Mouse (Mus musculus): ENCODE measurements around the gene Atp11b. TPM values are rescaled to one million over a fixed set of nuclear protein-coding genes. Genes with fewer than 3 reads are reported as not detected.

The Atp11b gene
- polyA plus RNA-seq (2014; fragmentation: Nextera tagmentation; extraction: Ambion mirVana), result 25.6 and 26.3 TPM in 2 replicates

GRCm38 (mm10) chr3:35753825-35754767 is at the start of gene Atp11b:
TSS of gene Atp11b (plus strand) at chr3:35754106.
- Histone ChIP-seq H3K4me2 (ENCODE audit: low read length) (peak within 1 kb of the TSS; percentile 77), H3K27ac (replicated peaks in 1 of 2; ENCODE audit: control insufficient read depth in 1 of 2, insufficient read depth in 1 of 2, low read depth in 2 of 2, low read length in 2 of 2) (peak within 1 kb of the TSS; percentile 85 to 95), H3K27me3 (ENCODE audit: control insufficient read depth, insufficient read depth, low read length) (no peaks in the 10 kb centered on the region), H3K9ac (ENCODE audit: low read length) (peak within 1 kb of the TSS; percentile 95), H3K9me3 (ENCODE audit: control insufficient read depth, low read length) (no peaks in the 10 kb centered on the region), H3K36me3 (ENCODE audit: control insufficient read depth, insufficient read depth, low read length) (no peaks in the 10 kb centered on the region), H3K4me3 (ENCODE audit: control insufficient read depth in 1 of 2, insufficient read depth in 1 of 2, low read depth in 1 of 2, low read length in 2 of 2) (peak within 1 kb of the TSS; percentile 79 to 92), H3K4me1 (ENCODE audit: control insufficient read depth in 2 of 2, insufficient read depth in 2 of 2, low read length in 2 of 2) (peaks cover 0 to 8% of the 10 kb centered on the region in 2 experiments; a peak in 2 of 4 replicates)
- peak; percentile 93 for ATAC-seq (ENCODE audit: insufficient number of reproducible peaks, insufficient read depth, low FRiP score, low read depth)
- WGBS, result under 1% methylated on average over 77 of the region's 114 CpGs

GRCm38 (mm10) chr3:35704328-35704613 is 49.6 kb upstream of the Atp11b start:
- Histone ChIP-seq H3K4me1 (ENCODE audit: control insufficient read depth in 2 of 2, insufficient read depth in 2 of 2, low read length in 2 of 2) (no peaks in the 10 kb centered on the region), H3K27me3 (ENCODE audit: control insufficient read depth, insufficient read depth, low read length) (no peaks in the 10 kb centered on the region), H3K27ac (replicated peaks in 1 of 2; ENCODE audit: control insufficient read depth in 1 of 2, insufficient read depth in 1 of 2, low read depth in 2 of 2, low read length in 2 of 2) (no peak overlapping the region), H3K9me3 (ENCODE audit: control insufficient read depth, low read length) (no peaks in the 10 kb centered on the region), H3K4me3 (ENCODE audit: control insufficient read depth in 1 of 2, insufficient read depth in 1 of 2, low read depth in 1 of 2, low read length in 2 of 2) (no peak overlapping the region), H3K4me2 (ENCODE audit: low read length) (no peak overlapping the region), H3K9ac (ENCODE audit: low read length) (no peak overlapping the region), H3K36me3 (ENCODE audit: control insufficient read depth, insufficient read depth, low read length) (no peaks in the 10 kb centered on the region)
- ATAC-seq (ENCODE audit: insufficient number of reproducible peaks, insufficient read depth, low FRiP score, low read depth), result no peak
- WGBS, result 74% methylated on average over 4 of the region's 4 CpGs

GRCm38 (mm10) chr3:35719531-35720205 is 34.2 kb upstream of the Atp11b start:
- no peak for ATAC-seq (ENCODE audit: insufficient number of reproducible peaks, insufficient read depth, low FRiP score, low read depth)
- H3K4me1 ChIP-seq (ENCODE audit: control insufficient read depth in 2 of 2, insufficient read depth in 2 of 2, low read length in 2 of 2), result no peaks in the 10 kb centered on the region
- H3K4me2 ChIP-seq (ENCODE audit: low read length), result no peak overlapping the region
- no peak overlapping the region for H3K4me3 ChIP-seq (ENCODE audit: control insufficient read depth in 1 of 2, insufficient read depth in 1 of 2, low read depth in 1 of 2, low read length in 2 of 2)
- H3K9me3 ChIP-seq (ENCODE audit: control insufficient read depth, low read length), result no peaks in the 10 kb centered on the region
- H3K9ac ChIP-seq (ENCODE audit: low read length), result no peak overlapping the region
- WGBS, result 57% methylated on average over 8 of the region's 8 CpGs
- H3K36me3 ChIP-seq (ENCODE audit: control insufficient read depth, insufficient read depth, low read length), result no peaks in the 10 kb centered on the region
- no peaks in the 10 kb centered on the region for H3K27me3 ChIP-seq (ENCODE audit: control insufficient read depth, insufficient read depth, low read length)
- no peak overlapping the region for H3K27ac ChIP-seq (replicated peaks in 1 of 2; ENCODE audit: control insufficient read depth in 1 of 2, insufficient read depth in 1 of 2, low read depth in 2 of 2, low read length in 2 of 2)

DNA sequence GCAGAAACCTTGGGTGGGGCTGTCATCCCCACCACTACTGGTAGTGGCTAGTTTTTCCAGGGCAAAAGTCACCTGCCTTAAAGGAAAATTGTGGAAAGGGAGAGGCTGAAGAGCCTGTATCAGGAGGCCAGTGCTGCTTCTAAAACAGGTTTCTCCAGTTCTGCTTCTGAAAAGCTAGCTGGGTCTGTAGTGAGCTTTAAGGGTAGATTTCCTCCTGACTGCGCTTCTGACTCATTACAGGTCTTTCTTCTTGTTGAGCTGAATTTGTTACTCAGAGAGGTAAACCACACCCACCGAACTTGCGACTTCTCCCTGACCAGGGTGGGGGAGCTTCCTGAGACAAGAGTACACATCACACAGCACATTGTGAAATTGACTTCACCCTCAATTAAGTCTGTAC is 33.1 kb upstream of the Atp11b start:
- ATAC-seq (ENCODE audit: insufficient number of reproducible peaks, insufficient read depth, low FRiP score, low read depth), result no peak
- WGBS, result 60% methylated on average over 3 of the region's 3 CpGs
- Histone ChIP-seq H3K4me3 (ENCODE audit: control insufficient read depth in 1 of 2, insufficient read depth in 1 of 2, low read depth in 1 of 2, low read length in 2 of 2) (no peak overlapping the region), H3K27me3 (ENCODE audit: control insufficient read depth, insufficient read depth, low read length) (no peaks in the 10 kb centered on the region), H3K4me2 (ENCODE audit: low read length) (no peak overlapping the region), H3K9me3 (ENCODE audit: control insufficient read depth, low read length) (no peaks in the 10 kb centered on the region), H3K9ac (ENCODE audit: low read length) (no peak overlapping the region), H3K4me1 (ENCODE audit: control insufficient read depth in 2 of 2, insufficient read depth in 2 of 2, low read length in 2 of 2) (no peaks in the 10 kb centered on the region), H3K36me3 (ENCODE audit: control insufficient read depth, insufficient read depth, low read length) (no peaks in the 10 kb centered on the region), H3K27ac (replicated peaks in 1 of 2; ENCODE audit: control insufficient read depth in 1 of 2, insufficient read depth in 1 of 2, low read depth in 2 of 2, low read length in 2 of 2) (no peak overlapping the region)

DNA sequence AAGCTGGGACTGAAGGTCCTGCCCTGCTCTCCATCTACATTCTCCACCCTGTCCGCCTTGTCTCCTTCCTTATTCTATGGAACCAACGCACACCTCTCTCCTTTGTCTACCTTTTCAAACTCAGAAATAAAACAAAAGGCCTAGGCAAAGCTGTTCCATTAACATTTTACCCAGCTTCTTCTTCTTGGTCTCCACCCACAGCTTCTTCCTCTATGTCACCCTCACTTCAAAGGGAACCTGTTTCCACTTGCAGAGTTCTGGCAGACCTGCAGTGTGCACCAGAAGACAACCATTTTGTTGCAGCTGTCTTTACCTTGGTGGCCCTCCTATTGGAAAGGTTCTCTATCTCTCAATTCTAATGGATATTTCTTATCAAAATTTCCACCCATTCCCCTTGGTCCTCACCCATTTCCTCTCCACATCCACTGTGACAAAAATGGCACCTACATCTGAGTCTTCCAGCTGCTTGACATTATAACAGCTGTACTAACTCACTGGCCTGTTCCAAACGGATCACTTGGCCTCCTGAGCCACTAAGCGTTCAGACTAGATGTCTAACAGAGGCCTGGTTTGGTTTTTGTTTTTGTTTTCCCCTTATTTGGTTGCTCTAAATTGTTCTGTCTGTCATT is 32.0 kb upstream of the Atp11b start:
- ATAC-seq (ENCODE audit: insufficient number of reproducible peaks, insufficient read depth, low FRiP score, low read depth), result no peak
- H3K9me3 ChIP-seq (ENCODE audit: control insufficient read depth, low read length), result no peaks in the 10 kb centered on the region
- H3K27me3 ChIP-seq (ENCODE audit: control insufficient read depth, insufficient read depth, low read length), result no peaks in the 10 kb centered on the region
- H3K4me2 ChIP-seq (ENCODE audit: low read length), result no peak overlapping the region
- H3K4me1 ChIP-seq (ENCODE audit: control insufficient read depth in 2 of 2, insufficient read depth in 2 of 2, low read length in 2 of 2), result no peaks in the 10 kb centered on the region
- H3K27ac ChIP-seq (replicated peaks in 1 of 2; ENCODE audit: control insufficient read depth in 1 of 2, insufficient read depth in 1 of 2, low read depth in 2 of 2, low read length in 2 of 2), result no peak overlapping the region
- H3K4me3 ChIP-seq (ENCODE audit: control insufficient read depth in 1 of 2, insufficient read depth in 1 of 2, low read depth in 1 of 2, low read length in 2 of 2), result no peak overlapping the region
- H3K36me3 ChIP-seq (ENCODE audit: control insufficient read depth, insufficient read depth, low read length), result no peaks in the 10 kb centered on the region
- H3K9ac ChIP-seq (ENCODE audit: low read length), result no peak overlapping the region
- WGBS, result 71% methylated on average over 4 of the region's 4 CpGs

- Histone ChIP-seq H3K9ac (ENCODE audit: low read length) (no peak overlapping the region), H3K4me1 (ENCODE audit: control insufficient read depth in 2 of 2, insufficient read depth in 2 of 2, low read length in 2 of 2) (no peaks in the 10 kb centered on the region), H3K9me3 (ENCODE audit: control insufficient read depth, low read length) (no peaks in the 10 kb centered on the region), H3K4me3 (ENCODE audit: control insufficient read depth in 1 of 2, insufficient read depth in 1 of 2, low read depth in 1 of 2, low read length in 2 of 2) (no peak overlapping the region), H3K27me3 (ENCODE audit: control insufficient read depth, insufficient read depth, low read length) (no peaks in the 10 kb centered on the region), H3K36me3 (ENCODE audit: control insufficient read depth, insufficient read depth, low read length) (no peaks in the 10 kb centered on the region), H3K27ac (replicated peaks in 1 of 2; ENCODE audit: control insufficient read depth in 1 of 2, insufficient read depth in 1 of 2, low read depth in 2 of 2, low read length in 2 of 2) (no peak overlapping the region), H3K4me2 (ENCODE audit: low read length) (no peak overlapping the region)
- no peak for ATAC-seq (ENCODE audit: insufficient number of reproducible peaks, insufficient read depth, low FRiP score, low read depth)
- whole genome bisulfite sequencing, result 87% methylated on average over 7 of the region's 7 CpGs
These were observed 31.1 kb upstream of the Atp11b start for GRCm38 (mm10) chr3:35722811-35723210.

DNA sequence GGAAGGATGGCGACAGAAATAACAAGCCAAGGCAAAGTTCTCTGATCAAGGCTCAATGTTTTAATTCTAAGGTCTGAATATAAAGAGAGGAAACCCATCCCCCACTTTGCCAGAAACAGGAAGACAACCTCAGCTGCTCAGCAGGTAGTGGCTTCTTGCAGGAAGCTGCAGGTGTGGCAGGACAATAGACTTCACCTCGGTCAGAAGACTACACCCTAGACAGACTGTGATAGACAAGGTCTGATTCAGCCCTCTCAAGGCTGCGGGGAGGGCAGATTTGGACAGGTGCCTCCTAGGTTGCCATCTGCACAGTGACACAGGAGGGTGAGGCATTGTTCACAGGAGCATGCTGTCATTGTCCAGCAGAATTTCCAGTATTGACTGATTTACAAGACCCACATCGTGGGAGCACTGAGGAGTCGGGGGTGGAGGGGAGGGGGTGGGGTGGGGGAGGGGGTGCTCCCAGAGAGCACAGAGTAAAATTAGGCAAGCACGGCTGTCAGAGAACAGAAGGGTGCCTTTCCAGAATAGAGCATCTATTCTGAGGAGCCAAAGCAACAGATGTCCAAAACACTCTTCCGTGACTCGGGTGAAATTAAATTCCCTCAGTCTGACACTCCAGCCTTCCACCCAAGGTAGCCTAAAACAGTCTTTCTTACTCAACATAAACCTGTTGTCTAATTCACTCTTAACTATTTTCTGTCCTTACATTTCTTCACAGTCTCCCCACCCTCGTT is 30.2 kb upstream of the Atp11b start:
- no peak overlapping the region for H3K4me3 ChIP-seq (ENCODE audit: control insufficient read depth in 1 of 2, insufficient read depth in 1 of 2, low read depth in 1 of 2, low read length in 2 of 2)
- H3K9me3 ChIP-seq (ENCODE audit: control insufficient read depth, low read length), result no peaks in the 10 kb centered on the region
- no peak overlapping the region for H3K9ac ChIP-seq (ENCODE audit: low read length)
- no peak overlapping the region for H3K4me2 ChIP-seq (ENCODE audit: low read length)
- WGBS, result 58% methylated on average over 9 of the region's 9 CpGs
- no peaks in the 10 kb centered on the region for H3K4me1 ChIP-seq (ENCODE audit: control insufficient read depth in 2 of 2, insufficient read depth in 2 of 2, low read length in 2 of 2)
- no peak for ATAC-seq (ENCODE audit: insufficient number of reproducible peaks, insufficient read depth, low FRiP score, low read depth)
- no peak overlapping the region for H3K27ac ChIP-seq (replicated peaks in 1 of 2; ENCODE audit: control insufficient read depth in 1 of 2, insufficient read depth in 1 of 2, low read depth in 2 of 2, low read length in 2 of 2)
- no peaks in the 10 kb centered on the region for H3K27me3 ChIP-seq (ENCODE audit: control insufficient read depth, insufficient read depth, low read length)
- H3K36me3 ChIP-seq (ENCODE audit: control insufficient read depth, insufficient read depth, low read length), result no peaks in the 10 kb centered on the region
